Mouse (Mus musculus) lung, postnatal 4 days (tissue): Measurements from ENCODE around the gene Adam12.
A peak's percentile ranks its signal among the peaks of the same experiment; 100 is the strongest.

ENCODE experiments used
- DNase-seq, 2 experiments: peaks; one replicate each; pipeline ENCODE4 v3.0.0; 2021

Adam12 gene

GRCm38 (mm10) chr7:133925771-133926170, 306.2 kb downstream of the Adam12 start:
- DNase-seq: peak; percentile 12 to 54

GRCm38 (mm10) chr7:133923994-133924393, 308.0 kb downstream of the Adam12 start:
- DNase-seq: peak; percentile 19 to 50

GRCm38 (mm10) chr7:133921291-133921690, 310.7 kb downstream of the Adam12 start:
- DNase-seq: no peak

- DNase-seq: no peak
These were observed 311.2 kb downstream of the Adam12 start for GRCm38 (mm10) chr7:133920724-133921123.

GRCm38 (mm10) chr7:133919918-133920317, 312.0 kb downstream of the Adam12 start:
- DNase-seq: peak; percentile 69 to 83

GRCm38 (mm10) chr7:133919306-133919705, 312.6 kb downstream of the Adam12 start:
- DNase-seq: no peak

GRCm38 (mm10) chr7:133916230-133916629, 315.7 kb downstream of the Adam12 start:
- no peak for DNase-seq

GRCm38 (mm10) chr7:133911881-133912280, 320.1 kb downstream of the Adam12 start:
- no peak for DNase-seq

GRCm38 (mm10) chr7:133909833-133910375, 322.0 kb downstream of the Adam12 start:
- DNase-seq: no peak

GRCm38 (mm10) chr7:133908966-133909365, 323.0 kb downstream of the Adam12 start:
- DNase-seq: no peak

- no peak for DNase-seq
These were observed 332.6 kb downstream of the Adam12 start for GRCm38 (mm10) chr7:133899391-133899790.

GRCm38 (mm10) chr7:133891796-133892195, 340.1 kb downstream of the Adam12 start:
- DNase-seq: no peak

GRCm38 (mm10) chr7:133891298-133891697, 340.6 kb downstream of the Adam12 start:
- DNase-seq: no peak

GRCm38 (mm10) chr7:133889986-133890385, 342.0 kb downstream of the Adam12 start:
- DNase-seq: no peak

- no peak for DNase-seq
These were observed 342.7 kb downstream of the Adam12 start for GRCm38 (mm10) chr7:133888926-133889920.

- DNase-seq: peak; percentile 51 to 78
These were observed 347.1 kb downstream of the Adam12 start for GRCm38 (mm10) chr7:133884759-133885431.

GRCm38 (mm10) chr7:133879761-133880160, 352.2 kb downstream of the Adam12 start:
- no peak for DNase-seq

- DNase-seq: no peak
These were observed 355.2 kb downstream of the Adam12 start for GRCm38 (mm10) chr7:133876646-133877342.

- DNase-seq: no peak
These were observed 355.8 kb downstream of the Adam12 start for GRCm38 (mm10) chr7:133876139-133876538.

- DNase-seq: no peak
These were observed 359.2 kb downstream of the Adam12 start for GRCm38 (mm10) chr7:133872701-133873100.

- no peak for DNase-seq
These were observed 361.7 kb downstream of the Adam12 start for GRCm38 (mm10) chr7:133870265-133870664.

- no peak for DNase-seq
These were observed 368.3 kb downstream of the Adam12 start for GRCm38 (mm10) chr7:133863684-133864083.

- no peak for DNase-seq
These were observed 368.8 kb downstream of the Adam12 start for GRCm38 (mm10) chr7:133863151-133863550.
